Comparison of ENCODE assay signal across 8 mouse cellular contexts in genomic region chr6:17694550-17694951, GRCm38 (mm10). TPM values are rescaled to one million over a fixed set of nuclear protein-coding genes. Genes with fewer than 3 reads are reported as not detected.
A peak's percentile ranks its signal among the peaks of the same experiment; 100 is the strongest.
DNase-seq lines count a peak whose midpoint lies in the region; ATAC-seq lines count a peak whose summit lies in the region.

No protein-coding gene starts in this region.

- no peaks in the 10 kb centered on the region for H3K27me3 ChIP-seq in forebrain, embryonic 14.5 days (replicated peaks; ENCODE audit: control insufficient read depth, insufficient read depth, low read length)
- H3K27me3 ChIP-seq in lung, embryonic 16.5 days (ENCODE audit: control insufficient read depth, insufficient read depth, low read depth, low read length): no peaks in the 10 kb centered on the region

- H3K9me3 ChIP-seq in forebrain, embryonic 14.5 days (replicated peaks; ENCODE audit: control insufficient read depth, low read length): no peaks in the 10 kb centered on the region
- H3K9me3 ChIP-seq in lung, embryonic 16.5 days (ENCODE audit: control insufficient read depth, low read length): no peaks in the 10 kb centered on the region

- peak; percentile 79 for ATAC-seq in forebrain, embryonic 14.5 days
- ATAC-seq in lung, embryonic 16.5 days (ENCODE audit: low read depth): peak; percentile 83

- peak overlapping the region; percentile 80 for H3K9ac ChIP-seq in forebrain, embryonic 14.5 days (ENCODE audit: low read length)
- peak overlapping the region; percentile 96 for H3K9ac ChIP-seq in lung, embryonic 16.5 days (ENCODE audit: low read length)

- WGBS in forebrain, embryonic 14.5 days: under 1% methylated on average over 37 of the region's 46 CpGs
- WGBS in lung, embryonic 16.5 days: under 1% methylated on average over 46 of the region's 46 CpGs

- intact Hi-C loops in heart, postnatal 25 days (cut with DNase I): loop anchor here (2.0 to 5.0 kb wide), 2 partner anchors 57 to 58 kb away; partner anchors contain the start of gene Capza2

- H3K36me3 ChIP-seq in forebrain, embryonic 14.5 days (ENCODE audit: control insufficient read depth, insufficient read depth, low read length): no peaks in the 10 kb centered on the region
- peaks cover 4% of the 10 kb centered on the region for H3K36me3 ChIP-seq in lung, embryonic 16.5 days (ENCODE audit: control insufficient read depth, insufficient read depth, low read length)

- peak overlapping the region; percentile 76 for H3K27ac ChIP-seq in forebrain, embryonic 14.5 days (ENCODE audit: low read depth, low read length)
- H3K27ac ChIP-seq in lung, embryonic 16.5 days (ENCODE audit: low read length): peak overlapping the region; percentile 98

- H3K4me1 ChIP-seq in forebrain, embryonic 14.5 days (ENCODE audit: control insufficient read depth, insufficient read depth, low read length): 0 out of 2 replicates have a peak, but pooled peaks cover 7% of the 10 kb centered on the region
- H3K4me1 ChIP-seq in lung, embryonic 16.5 days (replicated peaks; ENCODE audit: control insufficient read depth, insufficient read depth, low read length): peaks cover 8% of the 10 kb centered on the region; the same call in 1 of the 2 replicates

- peak overlapping the region; percentile 76 for H3K4me2 ChIP-seq in forebrain, embryonic 14.5 days (ENCODE audit: low read length)
- H3K4me2 ChIP-seq in lung, embryonic 16.5 days (ENCODE audit: low read depth, low read length): peak overlapping the region; percentile 61

- H3K4me3 ChIP-seq in forebrain, embryonic 14.5 days (ENCODE audit: low read depth, low read length): peak overlapping the region; percentile 72
- peak overlapping the region; percentile 85 for H3K4me3 ChIP-seq in lung, embryonic 16.5 days (ENCODE audit: low read length)

- DNase-seq in ES-CJ7 (ENCODE audit: low read depth, low spot score): peak; percentile 46
- peak; percentile 72 for DNase-seq in cerebellum, adult 11 months
- DNase-seq in forebrain, embryonic 14.5 days (ENCODE audit: low spot score): peak; percentile 52
- peak; percentile 73 for DNase-seq in heart, postnatal 25 days (ENCODE audit: low spot score)
- peak; percentile 41 to 43 for DNase-seq in layer of hippocampus, adult 8-10 months (ENCODE audit: low spot score in 2 of 2)
- peak; percentile 42 for DNase-seq in ovary, adult 18-20 months (ENCODE audit: low spot score)
- DNase-seq in thymus, postnatal 10 days (ENCODE audit: low spot score in 2 of 2): peak; percentile 51 to 55

RNA-seq across cellular contexts. Expression of gene St7, which starts 1.8 kb away (rescaled TPM):
- polyA plus RNA-seq in forebrain, embryonic 14.5 days (2014; fragmentation: Nextera tagmentation; extraction: Ambion mirVana): 55.2 and 60.3 TPM in 2 replicates
- total RNA-seq in heart, postnatal 25 days (2021): 10 to 100 TPM; 16.6 to 16.7 TPM
- 10 to 100 TPM; 31.5 to 58.0 (median 46.3) TPM for total RNA-seq in layer of hippocampus, adult 8-10 months (2022)
- 39.3 and 40.5 TPM in 2 replicates for polyA plus RNA-seq in lung, embryonic 16.5 days (2015; fragmentation: Nextera tagmentation; extraction: Ambion mirVana)

RNA-seq across cellular contexts. Expression of gene Capza2, which starts 58.5 kb away (rescaled TPM):
- 276 and 299 TPM in 2 replicates for polyA plus RNA-seq in forebrain, embryonic 14.5 days (2014; fragmentation: Nextera tagmentation; extraction: Ambion mirVana)
- 100 to 1,000 TPM; 141 to 158 TPM for total RNA-seq in heart, postnatal 25 days (2021)
- 100 to 1,000 TPM; 271 to 292 (median 278) TPM for total RNA-seq in layer of hippocampus, adult 8-10 months (2022)
- polyA plus RNA-seq in lung, embryonic 16.5 days (2015; fragmentation: Nextera tagmentation; extraction: Ambion mirVana): 241 and 242 TPM in 2 replicates

Comparison
In these comparisons a context has a peak if more than half of its experiments do, and no peak if none do; other contexts are left out.
1. Peak in every context shown above with its lines: DNase-seq, ATAC-seq, H3K4me3 ChIP-seq and H3K27ac ChIP-seq.